Mouse (Mus musculus) olfactory bulb, adult 2 months (tissue): ENCODE data around the gene Tsga10ip.

Experiments
- CTCF ChIP-seq: fragments of 200-500 bp; IDR thresholded peaks from 2 replicates; pipeline ENCODE4 v1.5.1; 2012; ENCODE audit warnings: low read depth, mild to moderate bottlenecking, low read length, moderate library complexity; ENCODE audit not compliant: insufficient read depth
- POLR2A ChIP-seq: fragments of 200-500 bp; IDR thresholded peaks from 2 replicates; pipeline ENCODE4 v1.6.1; 2012; ENCODE audit warnings: mild to moderate bottlenecking, low read depth, low read length, moderate library complexity; ENCODE audit not compliant: insufficient read depth

GRCm38 (mm10) chr19:5367455-5367854, 34.9 kb downstream of the Tsga10ip start:
- TF ChIP-seq POLR2A = no peak
- no peak for TF ChIP-seq CTCF
